Mouse (Mus musculus): ENCODE measurements around the gene Atp5mpl. TPM values are rescaled to one million over a fixed set of nuclear protein-coding genes. Genes with fewer than 3 reads are reported as not detected.

Atp5mpl gene
- polyA plus RNA-seq, 1 experiment = 310 TPM

DNA sequence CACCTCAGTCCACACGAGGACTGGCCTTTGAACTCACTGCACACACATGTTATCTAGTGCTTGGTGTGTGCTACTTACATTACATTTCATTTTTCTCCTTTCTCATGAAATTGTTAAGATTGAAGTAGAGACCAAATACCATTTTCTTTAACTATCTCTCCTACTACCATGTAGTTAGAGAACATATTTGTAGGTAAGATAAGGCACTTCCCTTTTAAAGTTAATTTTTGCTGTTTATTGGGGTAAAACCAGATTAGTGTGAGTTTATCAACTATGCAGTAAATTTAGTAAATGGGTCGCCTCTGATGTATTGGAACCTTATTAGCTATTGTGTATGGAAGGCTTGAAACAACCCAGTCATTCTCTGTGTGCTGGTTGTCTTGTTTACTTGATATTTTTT lies 16.4 kb upstream of the Atp5mpl start:
- TF ChIP-seq CTCF (IDR thresholded peaks at IDR 0.05; ENCODE audit: extremely low read depth, insufficient read depth, low read length) (no peak), POLR2A (IDR thresholded peaks at IDR 0.05; ENCODE audit: extremely low read depth, insufficient read depth, low read length) (no peak)
- Histone ChIP-seq H3K27ac (ENCODE audit: insufficient read depth, low read length) (no peak overlapping the region), H3K4me1 (ENCODE audit: control insufficient read depth, insufficient read depth, low read length) (peaks cover 3% of the 10 kb centered on the region), H3K4me3 (ENCODE audit: insufficient read depth, low read length) (no peak overlapping the region)

DNA sequence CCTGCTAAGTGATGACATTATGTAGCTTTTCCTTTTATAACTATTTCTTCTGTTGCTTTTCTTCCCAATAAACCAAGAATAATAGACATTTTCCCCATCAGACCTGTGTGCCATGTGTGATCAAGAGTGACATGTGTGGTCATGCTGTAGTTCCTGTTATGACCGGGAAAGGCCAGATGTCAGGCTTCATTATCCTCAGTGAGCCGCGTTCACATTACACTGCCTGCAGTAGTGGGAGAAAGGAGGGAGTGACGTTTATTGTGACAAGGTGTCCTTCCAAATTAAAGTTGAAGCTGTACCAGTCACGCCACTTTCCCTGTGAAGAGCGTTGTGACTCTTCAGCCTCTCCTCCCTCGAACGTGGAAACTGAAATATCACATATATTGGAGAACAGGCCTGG lies 15.1 kb upstream of the Atp5mpl start:
- TF ChIP-seq CTCF (IDR thresholded peaks at IDR 0.05; ENCODE audit: extremely low read depth, insufficient read depth, low read length) (no peak), POLR2A (IDR thresholded peaks at IDR 0.05; ENCODE audit: extremely low read depth, insufficient read depth, low read length) (no peak)
- H3K4me1 ChIP-seq (ENCODE audit: control insufficient read depth, insufficient read depth, low read length) = peaks cover 5% of the 10 kb centered on the region
- no peak overlapping the region for H3K4me3 ChIP-seq (ENCODE audit: insufficient read depth, low read length)
- no peak overlapping the region for H3K27ac ChIP-seq (ENCODE audit: insufficient read depth, low read length)

DNA sequence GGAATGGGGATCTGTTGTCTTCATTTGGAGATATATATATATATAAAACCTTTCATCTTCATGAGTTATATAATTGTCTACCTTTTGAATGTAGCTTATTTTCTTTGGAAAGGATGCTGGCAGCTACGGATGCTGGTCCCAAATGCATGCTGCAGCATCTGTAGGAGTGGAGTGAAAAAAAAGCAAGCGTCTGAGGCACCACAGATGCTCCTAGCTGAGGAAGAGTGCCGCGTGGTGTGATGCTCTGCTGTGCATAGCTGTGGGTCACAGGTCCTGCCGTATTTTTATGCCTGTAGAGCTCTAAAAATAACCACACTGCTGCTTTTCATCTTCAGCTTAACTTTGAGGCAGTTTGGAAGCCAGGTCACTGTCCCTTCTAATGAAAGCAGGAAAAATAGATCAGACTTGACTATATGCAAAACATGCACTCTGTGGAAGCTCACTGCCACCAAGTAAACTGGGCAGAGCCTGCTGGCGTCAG lies 14.2 kb upstream of the Atp5mpl start, which contains the start of gene Rd3l:
Rd3l (minus strand) TSS at position 431 of the 481 bp plus-strand sequence.
- Histone ChIP-seq H3K4me3 (ENCODE audit: insufficient read depth, low read length) (no peak within 1 kb of the TSS), H3K4me1 (ENCODE audit: control insufficient read depth, insufficient read depth, low read length) (peaks cover 5% of the 10 kb centered on the region), H3K27ac (ENCODE audit: insufficient read depth, low read length) (no peak within 1 kb of the TSS)
- TF ChIP-seq CTCF (IDR thresholded peaks at IDR 0.05; ENCODE audit: extremely low read depth, insufficient read depth, low read length) (no peak), POLR2A (IDR thresholded peaks at IDR 0.05; ENCODE audit: extremely low read depth, insufficient read depth, low read length) (no peak)

DNA sequence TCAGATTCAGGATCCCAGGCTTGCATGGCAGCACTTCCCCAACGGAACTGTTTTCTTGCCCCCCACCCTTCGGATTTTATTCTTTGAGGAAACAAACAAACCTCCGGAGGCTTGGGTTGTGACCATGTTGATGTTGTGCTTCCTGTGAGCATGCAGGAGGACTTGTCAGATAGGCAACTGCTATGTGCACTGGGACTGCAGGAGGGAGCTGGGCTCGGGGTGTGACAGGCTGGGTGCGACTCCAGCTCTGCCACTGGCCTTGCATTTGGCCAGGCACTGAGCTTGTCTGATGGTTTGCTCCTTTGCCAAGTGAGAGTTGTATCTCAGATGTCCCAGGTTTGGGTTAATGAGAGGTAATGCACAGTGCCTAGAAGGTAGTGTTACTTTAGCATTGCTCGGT lies 11.5 kb upstream of the Atp5mpl start:
- Histone ChIP-seq H3K4me1 (ENCODE audit: control insufficient read depth, insufficient read depth, low read length) (peaks cover 5% of the 10 kb centered on the region), H3K4me3 (ENCODE audit: insufficient read depth, low read length) (no peak overlapping the region), H3K27ac (ENCODE audit: insufficient read depth, low read length) (no peak overlapping the region)
- TF ChIP-seq POLR2A (IDR thresholded peaks at IDR 0.05; ENCODE audit: extremely low read depth, insufficient read depth, low read length) (no peak), CTCF (IDR thresholded peaks at IDR 0.05; ENCODE audit: extremely low read depth, insufficient read depth, low read length) (no peak)

DNA sequence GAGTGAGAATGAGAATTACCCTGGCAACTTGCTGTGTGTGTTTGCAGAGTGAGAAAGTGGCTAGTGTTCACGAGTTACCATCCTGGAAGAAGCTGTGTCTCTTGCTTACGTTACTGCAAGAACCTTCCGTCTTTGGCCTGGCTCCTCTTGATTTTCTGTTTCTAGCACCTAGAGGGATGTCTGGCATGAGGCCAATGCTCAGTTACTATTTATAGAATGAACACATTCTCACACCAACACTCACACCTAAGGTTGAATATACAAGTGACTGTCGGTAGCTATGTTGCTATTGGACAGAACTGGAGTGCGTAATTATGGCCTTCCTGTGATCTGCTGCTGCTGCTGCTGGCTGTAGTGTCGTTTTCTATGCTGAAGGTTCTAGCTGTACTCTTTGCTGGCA lies 10.4 kb upstream of the Atp5mpl start:
- no peak for TF ChIP-seq CTCF (IDR thresholded peaks at IDR 0.05; ENCODE audit: extremely low read depth, insufficient read depth, low read length)
- TF ChIP-seq POLR2A (IDR thresholded peaks at IDR 0.05; ENCODE audit: extremely low read depth, insufficient read depth, low read length) = no peak
- no peak overlapping the region for H3K4me3 ChIP-seq (ENCODE audit: insufficient read depth, low read length)
- no peak overlapping the region for H3K27ac ChIP-seq (ENCODE audit: insufficient read depth, low read length)
- H3K4me1 ChIP-seq (ENCODE audit: control insufficient read depth, insufficient read depth, low read length) = peaks cover 5% of the 10 kb centered on the region

DNA sequence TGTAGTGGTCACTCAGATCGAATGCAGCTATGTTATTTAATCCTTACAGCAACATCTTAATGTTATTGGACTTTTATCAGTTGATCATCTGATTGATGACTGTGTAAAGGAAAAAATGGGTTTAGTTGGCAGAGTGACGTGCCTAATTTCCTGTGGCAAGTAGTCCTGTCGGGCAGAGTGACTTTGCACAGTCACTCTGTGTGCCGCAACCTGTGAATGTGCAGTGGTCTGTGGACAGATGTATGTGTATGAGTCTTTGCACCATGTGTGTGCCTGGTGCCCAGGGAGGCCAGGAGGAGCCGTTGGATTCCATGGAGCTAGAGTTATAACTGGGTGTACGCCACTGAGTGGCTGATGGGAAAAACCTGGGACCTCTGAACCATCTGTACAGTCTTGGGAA lies 7.8 kb upstream of the Atp5mpl start:
- H3K4me3 ChIP-seq (ENCODE audit: insufficient read depth, low read length) = no peak overlapping the region
- H3K27ac ChIP-seq (ENCODE audit: insufficient read depth, low read length) = no peak overlapping the region
- peaks cover 2% of the 10 kb centered on the region; the same call in 1 of the 2 replicates for H3K4me1 ChIP-seq (ENCODE audit: control insufficient read depth, insufficient read depth, low read length)
- TF ChIP-seq POLR2A (IDR thresholded peaks at IDR 0.05; ENCODE audit: extremely low read depth, insufficient read depth, low read length) = no peak
- TF ChIP-seq CTCF (IDR thresholded peaks at IDR 0.05; ENCODE audit: extremely low read depth, insufficient read depth, low read length) = no peak

DNA sequence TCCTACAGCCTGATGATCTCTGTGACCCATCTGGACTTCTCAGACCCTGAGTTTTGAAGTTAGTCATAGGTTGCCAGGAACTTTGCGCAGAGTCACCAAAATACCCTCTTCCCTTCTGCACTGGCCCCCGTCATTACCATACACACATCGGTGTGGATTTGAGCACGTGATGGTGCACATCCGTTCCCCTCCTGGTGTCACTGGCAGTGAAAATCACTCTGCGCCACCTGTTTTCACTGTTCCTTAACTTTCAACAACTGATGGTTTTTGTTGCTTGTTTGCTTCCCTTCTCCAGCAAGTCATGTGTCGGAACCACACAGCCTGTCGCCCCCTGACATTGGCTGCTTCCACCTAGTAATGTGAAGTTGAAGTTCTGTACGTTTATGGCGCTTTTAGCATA lies 5.7 kb upstream of the Atp5mpl start:
- TF ChIP-seq CTCF (IDR thresholded peaks at IDR 0.05; ENCODE audit: extremely low read depth, insufficient read depth, low read length) = no peak
- TF ChIP-seq POLR2A (IDR thresholded peaks at IDR 0.05; ENCODE audit: extremely low read depth, insufficient read depth, low read length) = no peak

DNA sequence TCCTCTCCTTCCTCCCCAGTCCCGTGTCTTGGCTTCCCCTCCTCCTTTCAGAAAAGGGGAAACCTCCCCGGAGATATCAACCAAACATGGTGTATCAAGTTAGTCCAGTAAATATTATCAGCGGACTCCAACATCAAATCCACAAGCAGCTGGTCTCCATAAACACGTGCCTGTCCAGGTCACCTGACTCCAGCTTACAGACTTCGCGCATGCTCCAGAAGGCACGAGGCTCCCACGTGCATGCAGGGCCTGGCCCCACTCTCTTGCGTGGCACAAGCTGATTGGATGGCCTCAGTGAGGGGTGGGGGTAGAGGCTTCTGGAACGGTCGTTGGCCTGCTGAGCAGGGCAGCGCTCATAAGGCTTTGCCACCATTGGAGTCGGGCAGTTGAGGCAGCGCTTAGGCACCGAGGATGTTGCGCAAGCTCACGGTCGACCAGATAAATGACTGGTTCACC lies 4.5 kb upstream of the Atp5mpl start, which contains the start of gene Tdrd9:
Tdrd9 (plus strand) TSS at position 329 of the 456 bp plus-strand sequence.
- Histone ChIP-seq H3K4me1 (ENCODE audit: control insufficient read depth, insufficient read depth, low read length) (no peaks in the 10 kb centered on the region), H3K4me3 (ENCODE audit: insufficient read depth, low read length) (no peak within 1 kb of the TSS), H3K27ac (ENCODE audit: insufficient read depth, low read length) (no peak within 1 kb of the TSS)
- TF ChIP-seq CTCF (IDR thresholded peaks at IDR 0.05; ENCODE audit: extremely low read depth, insufficient read depth, low read length) (no peak), POLR2A (IDR thresholded peaks at IDR 0.05; ENCODE audit: extremely low read depth, insufficient read depth, low read length) (no peak)

More for the DNA sequence above, 5.7 kb upstream of the Atp5mpl start:
- H3K4me3 ChIP-seq (ENCODE audit: insufficient read depth, low read length) = no peak overlapping the region
- peaks cover 2% of the 10 kb centered on the region; the same call in 1 of the 2 replicates for H3K4me1 ChIP-seq (ENCODE audit: control insufficient read depth, insufficient read depth, low read length)
- H3K27ac ChIP-seq (ENCODE audit: insufficient read depth, low read length) = no peak overlapping the region

DNA sequence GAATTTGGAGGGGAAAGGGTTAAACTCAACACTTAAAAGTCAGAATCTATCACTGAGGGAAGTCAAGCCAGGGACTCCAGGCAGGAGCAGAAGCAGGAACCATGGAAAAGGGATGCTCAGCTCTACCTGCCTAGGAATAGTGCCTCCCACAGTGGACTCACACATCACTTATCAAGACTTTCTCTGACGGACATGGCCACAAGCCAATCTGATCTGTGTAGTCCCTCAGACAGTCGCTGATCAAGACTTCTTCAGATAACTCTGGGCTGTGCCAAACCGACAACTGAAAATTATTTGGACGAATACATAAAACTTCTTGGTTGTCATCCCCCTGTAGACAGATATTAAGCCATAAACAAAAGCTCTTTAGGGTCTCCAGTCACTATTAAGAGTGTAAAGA lies 3.3 kb upstream of the Atp5mpl start:
- Histone ChIP-seq H3K27ac (ENCODE audit: insufficient read depth, low read length) (no peak overlapping the region), H3K4me1 (ENCODE audit: control insufficient read depth, insufficient read depth, low read length) (0 out of 2 replicates have a peak, but pooled peaks cover 3% of the 10 kb centered on the region), H3K4me3 (ENCODE audit: insufficient read depth, low read length) (no peak overlapping the region)
- TF ChIP-seq POLR2A (IDR thresholded peaks at IDR 0.05; ENCODE audit: extremely low read depth, insufficient read depth, low read length) = no peak
- no peak for TF ChIP-seq CTCF (IDR thresholded peaks at IDR 0.05; ENCODE audit: extremely low read depth, insufficient read depth, low read length)

DNA sequence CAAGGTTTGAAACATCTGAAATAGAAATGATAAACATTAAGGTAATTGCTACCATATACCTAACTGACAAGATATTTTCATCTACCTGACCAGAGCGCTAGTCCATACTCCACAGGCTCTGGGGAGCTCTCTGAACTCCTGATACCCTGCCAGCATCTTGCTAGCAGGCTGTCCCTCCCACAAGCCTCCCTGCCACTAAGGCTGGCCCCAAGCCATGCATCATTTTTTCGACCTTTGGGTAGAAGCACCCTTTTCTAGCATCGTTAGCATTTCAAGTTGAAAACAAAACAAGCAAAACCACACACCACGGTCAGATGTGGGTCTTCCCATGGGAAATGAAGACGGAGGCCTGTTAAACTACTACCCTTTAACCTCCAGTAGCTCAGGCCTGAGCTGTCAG lies 3.4 kb downstream of the Atp5mpl start:
- H3K4me3 ChIP-seq (ENCODE audit: insufficient read depth, low read length) = no peak overlapping the region
- 0 out of 2 replicates have a peak, but pooled peaks cover 5% of the 10 kb centered on the region for H3K4me1 ChIP-seq (ENCODE audit: control insufficient read depth, insufficient read depth, low read length)
- TF ChIP-seq CTCF (IDR thresholded peaks at IDR 0.05; ENCODE audit: extremely low read depth, insufficient read depth, low read length) (no peak), POLR2A (IDR thresholded peaks at IDR 0.05; ENCODE audit: extremely low read depth, insufficient read depth, low read length) (no peak)
- H3K27ac ChIP-seq (ENCODE audit: insufficient read depth, low read length) = no peak overlapping the region

All from cortical plate, adult 2 months (tissue).